Mouse (Mus musculus) c-Kit-negative CD71-positive TER-119-positive erythroid progenitor cells, embryonic 14.5 days (primary cell): ENCODE data around the gene Nmb.

ENCODE experiments used
- DNase-seq: peaks from one replicate; pipeline ENCODE4 v3.0.0-alpha.2; 2013; ENCODE audit warnings: low read depth, low spot score

The Nmb gene

GRCm38 (mm10) chr7:80860227-80860626 is 44.6 kb downstream of the Nmb start:
- no peak for DNase-seq

GRCm38 (mm10) chr7:80857181-80857580 is 47.7 kb downstream of the Nmb start:
- DNase-seq: no peak

- no peak for DNase-seq
Observed at GRCm38 (mm10) chr7:80855316-80855715, 49.6 kb downstream of the Nmb start.

- DNase-seq: no peak
Observed at GRCm38 (mm10) chr7:80853218-80853617, 51.7 kb downstream of the Nmb start.
